Mouse (Mus musculus): Measurements from ENCODE around the gene Ephb4. TPM values are rescaled to one million over a fixed set of nuclear protein-coding genes. Genes with fewer than 3 reads are reported as not detected.
A peak's percentile ranks its signal among the peaks of the same experiment; 100 is the strongest.

The Ephb4 gene
- 10 to 100 TPM; 71.9 to 73.6 TPM for total RNA-seq (2021)
- long read RNA-seq, experiment 1, full-length matches to known transcripts, result 40 of 67 reads
- long read RNA-seq, experiment 1, partial matches to known transcripts, result 15 of 67 reads
- long read RNA-seq, experiment 1, other reads (novel, unspliced or antisense), result 12 of 67 reads
- long read RNA-seq, experiment 2, full-length matches to known transcripts, result 51 of 63 reads
- long read RNA-seq, experiment 2, partial matches to known transcripts, result 9 of 63 reads
- long read RNA-seq, experiment 2, other reads (novel, unspliced or antisense), result 3 of 63 reads

DNA sequence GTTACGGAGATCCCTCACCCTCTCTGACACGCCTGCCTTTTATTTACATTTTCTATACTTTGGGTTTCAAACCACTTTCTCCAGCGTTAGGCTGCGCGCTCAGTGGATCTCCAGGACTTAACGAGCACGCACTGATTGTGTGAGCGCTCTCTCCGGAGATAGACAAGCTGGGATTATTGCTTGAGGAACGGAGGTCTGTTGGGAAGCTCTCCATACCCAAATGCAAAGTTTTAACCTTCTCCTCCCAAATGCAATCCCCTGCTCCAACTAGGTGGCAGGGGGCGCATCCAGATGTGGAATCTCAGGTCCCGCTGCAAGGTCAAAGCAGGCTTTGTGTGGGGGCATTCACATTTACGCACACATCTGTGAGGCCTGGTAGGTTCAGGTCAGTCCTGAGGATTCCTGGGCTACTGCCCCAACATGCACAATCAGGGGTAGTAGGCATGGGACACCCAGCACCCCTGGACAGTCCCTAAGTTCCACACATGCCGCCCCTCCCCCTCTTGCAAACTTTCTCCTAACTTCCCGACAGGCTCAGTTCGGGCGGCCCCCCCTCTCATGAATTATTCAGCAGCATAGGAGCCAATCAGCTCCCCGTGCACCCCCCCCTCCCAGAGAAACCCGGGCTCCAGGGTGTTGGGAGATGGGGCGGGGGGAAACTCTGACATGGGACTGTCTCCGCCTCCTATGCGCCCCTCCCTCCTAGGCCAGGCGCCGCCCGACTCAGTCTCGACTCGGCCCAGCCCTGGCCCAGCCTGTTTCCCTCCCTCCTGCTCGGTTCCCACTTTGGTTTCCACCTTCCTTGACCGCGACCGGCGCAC lies at the start of gene Ephb4:
Gene Ephb4 (plus strand): TSS at position 726 of the 821 bp plus-strand sequence.
- DNase-seq, result peak; percentile 95

DNA sequence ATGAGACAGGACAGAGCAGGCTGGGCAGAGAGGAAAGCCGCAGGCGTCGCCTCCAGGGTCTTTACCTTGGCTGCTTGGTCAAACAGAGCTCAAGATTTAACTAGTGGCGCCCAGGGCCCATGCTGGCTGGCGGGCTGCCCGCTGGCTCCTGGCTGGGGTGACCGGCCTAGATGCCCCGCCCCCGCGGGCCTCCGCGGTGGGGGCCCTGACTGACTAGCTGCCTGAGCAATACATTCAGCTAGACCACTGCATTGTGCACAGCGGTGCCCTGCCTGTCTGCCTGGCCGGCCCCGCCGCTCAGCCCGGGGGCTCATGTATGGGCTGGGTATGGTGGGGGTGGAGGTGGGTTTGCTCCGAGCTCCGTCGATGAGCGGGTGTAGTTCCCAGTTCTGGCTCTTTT lies 48.7 kb upstream of the Ephb4 start:
- DNase-seq, result peak; percentile 79

DNA sequence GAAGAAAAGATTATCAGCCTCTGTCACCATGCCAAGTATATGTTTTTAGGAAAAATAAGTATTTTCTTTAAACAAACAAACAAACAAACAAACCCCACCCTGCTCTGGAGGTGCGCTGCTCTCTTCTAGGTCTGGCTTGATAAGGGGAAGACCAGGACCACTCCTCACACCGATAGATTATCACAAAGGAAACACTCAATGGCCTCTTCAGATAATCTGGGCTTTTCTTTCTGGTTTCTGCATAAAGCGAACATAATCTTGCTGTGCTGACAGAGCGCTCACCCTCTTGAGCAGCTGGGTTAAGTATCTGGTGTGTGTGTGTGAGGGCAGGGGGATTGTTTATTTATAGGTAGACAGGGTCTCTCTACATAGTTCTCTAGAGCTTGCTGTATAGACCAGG lies 46.3 kb upstream of the Ephb4 start:
- no peak for DNase-seq

DNA sequence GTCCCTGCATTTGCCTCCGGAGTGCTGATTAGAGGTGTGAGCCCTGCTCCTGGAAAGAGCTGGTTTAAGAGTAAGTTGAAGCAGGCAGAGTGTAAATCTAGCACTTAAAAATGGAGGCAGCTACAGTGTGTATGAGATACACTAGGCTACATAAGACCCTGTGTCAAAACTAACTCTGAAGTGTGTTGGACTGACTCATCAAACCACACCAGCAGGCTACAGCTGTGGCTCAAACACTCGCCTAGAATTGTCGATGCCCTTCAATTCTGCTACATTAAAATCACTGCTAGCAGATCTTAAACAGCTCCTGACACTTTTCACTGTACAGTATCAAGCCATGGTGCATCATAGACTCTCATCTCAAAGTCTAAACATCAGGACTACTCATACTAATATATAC lies 45.7 kb upstream of the Ephb4 start:
- no peak for DNase-seq

DNA sequence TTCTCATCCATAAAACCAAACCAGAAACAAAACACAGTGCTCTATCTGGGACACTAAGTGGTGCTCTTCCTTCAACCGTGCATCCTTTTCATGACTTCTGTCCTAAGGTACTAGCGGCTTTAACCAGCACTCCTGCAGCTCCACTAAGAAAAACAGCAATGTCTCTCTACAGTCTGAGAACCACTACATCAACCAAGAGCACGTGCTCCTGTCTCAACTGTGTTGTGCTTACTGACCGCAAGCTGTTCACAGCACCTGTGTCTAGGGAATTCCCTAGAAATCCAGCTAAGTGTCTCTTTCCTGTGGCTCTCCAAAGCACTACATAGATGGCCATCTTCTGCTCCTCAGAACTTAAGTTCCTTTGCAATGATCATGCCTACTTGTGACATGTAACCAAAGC lies 45.1 kb upstream of the Ephb4 start:
- no peak for DNase-seq

DNA sequence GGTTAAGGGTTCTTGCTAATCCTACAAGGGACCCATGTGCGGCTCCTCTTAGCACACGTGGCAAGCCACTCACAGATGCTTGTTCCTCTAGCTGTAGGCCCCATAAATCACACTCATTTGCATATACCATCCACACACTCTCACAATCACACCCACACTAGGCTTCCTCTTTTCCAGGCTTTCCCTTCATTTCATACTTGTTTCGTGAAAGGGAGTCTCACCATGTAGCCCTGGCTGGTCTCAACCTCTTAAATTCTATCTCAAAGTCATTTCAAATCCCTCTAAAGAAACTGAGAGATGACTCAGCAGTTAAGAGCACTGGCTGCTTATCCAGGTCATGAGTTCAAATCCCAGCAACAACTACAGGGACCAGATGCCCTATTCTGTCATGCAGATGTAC lies 44.1 kb upstream of the Ephb4 start:
- no peak for DNase-seq

DNA sequence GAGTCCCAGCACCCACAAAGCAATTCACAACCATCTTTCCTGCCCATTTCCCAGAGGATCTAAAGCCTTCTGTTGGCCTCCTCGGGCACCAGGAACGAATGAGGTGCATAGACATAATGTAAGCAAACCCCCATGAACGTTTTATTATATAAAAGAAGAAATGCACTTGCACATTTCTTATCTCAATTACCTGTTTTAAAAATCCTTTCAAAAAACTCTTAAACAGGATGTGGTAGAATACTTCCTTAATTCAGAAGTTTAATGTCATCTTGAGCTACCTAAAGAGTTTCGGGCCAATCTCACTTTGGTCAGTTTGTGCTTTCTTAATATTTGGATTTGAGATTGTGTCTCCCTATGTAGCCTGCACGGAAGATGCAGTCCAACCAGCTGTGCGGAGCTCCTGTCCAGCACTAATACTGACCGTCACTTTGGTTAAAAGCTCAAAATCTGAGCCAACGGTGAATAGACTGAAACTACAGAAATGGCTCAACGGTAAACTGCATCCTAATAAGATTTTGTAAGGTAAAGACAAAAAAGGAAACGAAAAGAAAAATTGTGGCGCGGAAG lies 43.4 kb upstream of the Ephb4 start:
- DNase-seq, result no peak

DNA sequence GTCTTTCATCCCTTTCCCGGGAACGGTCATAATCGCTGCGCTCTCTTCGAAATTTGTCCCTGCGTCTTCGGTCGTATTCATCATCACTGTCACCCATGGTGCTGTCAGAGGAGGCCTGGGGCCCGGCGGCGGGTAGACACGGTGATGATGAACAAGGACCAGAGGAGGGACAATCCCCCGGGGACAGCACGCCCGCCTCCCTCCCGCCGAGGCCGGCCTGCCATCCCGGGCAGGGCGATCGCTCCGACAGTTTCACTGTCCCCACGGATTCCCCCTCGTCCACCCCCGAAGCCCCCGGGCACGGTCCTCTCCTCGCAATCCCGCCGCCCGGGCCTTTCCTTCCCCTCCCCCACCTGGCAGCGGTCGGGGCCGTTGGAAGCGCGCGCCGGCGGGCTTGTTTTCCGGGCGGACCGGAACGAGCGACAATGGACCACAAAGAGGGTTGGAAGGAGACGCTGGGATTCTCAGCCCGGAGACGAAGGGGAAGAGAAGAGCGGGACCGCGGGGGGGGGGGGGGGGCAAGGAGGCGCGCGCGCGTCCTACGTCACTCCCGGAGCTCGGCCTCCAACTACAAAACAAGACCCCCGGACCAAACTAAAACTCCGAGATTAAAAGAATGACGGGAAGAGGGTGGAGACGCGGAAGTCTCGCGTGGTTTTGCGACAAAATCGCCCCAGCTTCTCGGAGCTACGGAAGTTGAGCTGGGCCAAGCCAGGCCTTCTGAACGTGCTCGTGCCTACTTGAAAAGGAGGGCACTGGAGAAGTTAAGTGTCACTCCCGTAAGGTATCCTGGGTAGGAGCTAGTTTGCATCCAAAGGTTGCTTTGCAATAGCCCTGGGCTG lies 42.6 kb upstream of the Ephb4 start, which contains the start of gene Srrt:
Gene Srrt (minus strand): TSS at position 604 of the 842 bp plus-strand sequence.
- DNase-seq, result peak; percentile 91

DNA sequence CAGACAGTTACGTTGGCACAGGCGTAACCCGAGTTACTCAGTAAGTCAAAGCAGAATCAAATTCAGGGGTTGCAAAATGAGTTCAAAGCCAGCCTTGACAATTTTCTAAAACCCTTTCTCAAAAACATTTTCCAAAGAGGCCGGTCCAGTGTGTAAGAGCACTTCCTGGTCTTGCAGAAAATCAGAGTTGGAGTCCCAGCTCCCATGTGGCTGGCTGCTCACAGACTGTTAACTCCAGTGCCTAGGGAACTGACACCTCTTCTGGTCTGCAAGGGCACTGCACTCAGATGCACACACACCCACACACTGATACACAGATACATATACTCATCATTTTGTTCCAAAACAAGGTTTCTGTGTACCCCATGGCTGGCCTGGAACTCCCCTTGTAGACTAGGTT lies 41.6 kb upstream of the Ephb4 start:
- no peak for DNase-seq

DNA sequence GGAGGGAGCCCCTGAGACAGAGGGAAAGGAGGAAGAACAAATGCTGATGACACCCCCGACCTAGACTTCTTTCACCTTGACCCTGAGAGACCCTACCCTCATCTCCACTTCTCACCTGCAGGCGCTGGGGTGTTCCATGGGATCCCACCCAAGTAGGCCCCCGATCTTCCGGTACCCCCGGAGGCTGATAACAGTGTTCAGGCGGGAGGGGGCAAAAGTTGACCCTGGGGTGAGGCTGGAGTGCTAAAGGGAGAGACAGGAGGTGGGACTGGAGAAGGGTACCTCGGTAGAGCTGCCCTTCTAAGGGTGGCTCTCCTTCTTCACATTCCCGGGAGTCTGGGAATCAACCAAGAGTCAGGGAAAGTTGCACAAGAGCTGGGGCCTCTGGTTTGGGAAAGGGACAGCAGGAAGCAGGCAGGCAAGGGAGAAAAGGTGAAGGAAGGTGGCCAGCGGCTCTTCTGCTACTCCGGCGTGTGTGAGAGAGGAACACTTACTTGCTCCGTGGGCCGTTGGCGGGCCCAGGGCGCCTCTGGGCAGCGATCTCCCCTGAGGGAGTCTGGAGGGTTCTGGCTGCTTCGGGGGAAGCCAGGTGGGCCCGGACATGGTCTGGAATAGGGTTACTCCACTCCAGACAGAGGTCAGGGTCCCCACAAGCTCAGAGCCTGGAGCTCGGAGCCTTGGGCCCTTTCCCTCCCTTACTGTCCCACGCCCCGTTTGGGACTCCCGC lies 36.3 kb upstream of the Ephb4 start:
- no peak for DNase-seq

DNA sequence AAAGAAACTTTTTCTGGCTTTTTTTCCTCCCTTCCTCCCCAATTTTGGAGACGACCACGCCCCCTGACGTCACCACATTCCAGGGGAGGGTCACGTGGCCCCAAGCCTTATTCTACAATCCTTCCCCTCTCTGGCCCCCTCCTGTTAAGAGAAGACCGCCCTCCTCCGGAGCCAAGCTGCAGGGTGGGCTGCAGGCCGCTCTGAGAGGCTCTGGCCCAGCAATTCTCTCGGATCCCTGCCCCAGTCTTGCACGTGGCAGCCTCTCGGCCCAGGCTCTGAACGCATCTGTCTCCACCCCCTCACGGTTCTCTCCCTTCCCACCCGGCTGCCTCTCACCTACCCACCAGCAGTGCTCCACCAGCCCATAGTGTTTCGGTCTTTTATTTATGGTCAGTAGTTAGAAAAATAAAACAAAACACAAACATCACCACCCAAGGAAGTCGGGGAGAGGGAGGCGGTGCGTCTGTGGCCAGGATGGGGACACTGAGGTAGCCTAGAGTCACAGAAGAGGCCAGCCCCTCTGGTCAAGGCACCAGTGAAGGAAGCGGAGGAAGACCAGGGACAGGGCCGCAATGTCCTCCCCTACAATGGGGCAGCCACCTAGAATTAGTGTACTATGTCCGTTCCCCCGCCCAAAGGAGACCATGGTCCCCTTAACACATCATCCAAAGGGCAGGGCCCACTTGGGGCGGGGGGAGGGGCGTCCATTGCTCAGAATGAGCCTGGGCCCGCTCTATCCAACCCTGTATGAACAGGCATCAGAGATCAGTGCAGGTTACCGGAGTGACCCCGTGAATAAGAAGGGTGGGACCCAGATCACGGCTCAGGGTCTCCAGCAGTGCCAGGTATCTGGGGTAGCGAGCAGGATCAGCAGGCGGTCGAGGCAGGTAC lies 35.5 kb upstream of the Ephb4 start, which contains the start of gene Trip6:
Gene Trip6 (minus strand): TSS at position 212 of the 891 bp plus-strand sequence.
- DNase-seq, result peak; percentile 93

DNA sequence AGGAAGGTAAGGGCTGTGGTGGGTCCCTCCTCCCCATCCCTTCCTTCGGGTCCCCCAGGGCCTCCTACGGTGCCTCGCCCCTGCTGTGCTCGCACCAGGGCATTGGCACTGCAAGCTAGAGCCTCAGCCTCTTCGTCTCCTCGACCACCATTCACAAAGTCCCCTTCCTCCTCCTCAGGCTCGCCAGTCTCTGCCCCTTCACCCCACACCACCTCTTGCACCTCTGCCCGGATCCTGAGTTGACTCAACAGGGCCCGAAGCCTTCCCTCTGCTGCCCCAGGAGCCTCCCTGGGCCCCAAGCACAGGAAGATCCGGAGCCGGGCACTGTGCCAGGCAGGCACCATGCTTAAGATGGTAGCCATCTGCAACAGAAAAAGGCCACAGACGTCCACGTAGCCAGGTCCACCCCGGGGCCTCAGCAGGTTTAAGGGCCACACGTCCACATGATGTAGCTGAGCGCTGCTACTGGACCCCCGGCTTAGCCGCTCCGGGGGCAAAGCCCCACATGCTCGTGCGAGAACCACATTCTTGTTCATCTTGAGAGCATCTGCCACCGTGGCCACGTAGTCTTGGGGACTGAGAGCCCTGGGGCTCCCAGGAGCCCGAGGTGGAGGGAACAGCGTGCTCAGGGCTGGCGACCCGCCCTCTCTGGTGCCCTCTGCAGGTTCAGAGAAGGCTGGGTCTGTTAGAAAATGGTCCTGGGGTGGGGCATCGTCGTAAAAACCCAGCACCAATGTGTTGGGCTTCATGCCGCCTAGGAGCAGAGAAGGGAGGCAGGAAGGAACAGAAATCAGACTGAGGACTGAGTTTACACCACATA lies 34.6 kb upstream of the Ephb4 start:
- DNase-seq, result peak; percentile 46

DNA sequence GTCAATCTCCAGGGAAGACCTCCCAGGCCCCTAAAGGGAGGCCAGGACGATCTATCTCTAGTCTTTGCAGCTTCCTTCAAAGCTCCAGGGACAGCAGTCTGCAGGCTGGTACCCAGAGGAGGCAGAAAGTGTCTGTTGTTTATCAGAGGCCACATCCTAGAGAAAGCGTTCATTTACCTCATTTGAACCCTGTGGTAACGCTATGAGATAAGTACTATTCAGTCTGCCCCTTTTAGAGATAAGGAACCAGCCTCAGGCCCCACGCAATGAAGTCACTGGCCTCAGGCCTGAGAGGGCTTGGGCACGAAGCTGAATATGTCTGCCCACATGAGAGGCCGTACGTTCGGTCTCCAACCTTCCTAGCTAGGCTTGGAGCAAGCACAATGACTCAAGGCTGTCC lies 32.5 kb upstream of the Ephb4 start:
- DNase-seq, result no peak

DNA sequence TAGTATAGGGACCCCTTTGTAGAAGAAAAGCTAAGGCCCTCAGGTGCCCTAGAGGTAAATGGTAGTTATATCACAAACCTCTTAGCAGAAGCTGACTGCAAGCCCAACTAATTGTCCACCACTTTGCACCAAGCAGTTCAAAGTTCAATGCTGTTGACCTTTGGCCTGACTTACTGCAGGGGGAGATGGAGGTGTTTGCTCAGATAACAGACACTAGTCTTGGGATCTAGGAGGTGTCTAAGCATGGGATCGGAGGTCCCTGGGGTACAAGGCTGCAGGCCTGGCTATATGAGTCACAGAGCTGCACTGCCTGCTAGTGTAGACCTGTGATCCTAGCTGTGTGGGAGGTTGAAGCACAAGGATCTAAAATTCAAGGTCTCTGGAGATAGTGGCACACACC lies 31.3 kb upstream of the Ephb4 start:
- DNase-seq, result no peak

DNA sequence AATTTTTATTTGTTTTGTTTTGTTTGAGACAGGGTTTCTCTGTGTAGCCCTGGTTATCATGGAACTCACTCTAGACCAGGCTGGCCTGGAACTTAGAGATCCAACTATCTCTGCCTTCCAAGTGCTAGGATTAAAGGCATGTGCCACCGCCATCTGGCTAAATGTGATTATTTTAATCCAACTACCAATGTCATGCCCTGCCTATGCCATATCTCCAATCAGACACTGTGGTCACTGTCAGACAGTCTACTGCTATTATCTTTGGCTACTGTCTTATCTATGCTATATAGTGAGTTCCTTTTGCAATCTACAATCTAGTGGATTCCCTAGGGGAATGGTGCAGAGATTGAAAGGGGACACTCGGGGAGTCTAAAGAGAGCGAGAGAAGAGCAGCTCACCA lies 28.9 kb upstream of the Ephb4 start:
- no peak for DNase-seq

DNA sequence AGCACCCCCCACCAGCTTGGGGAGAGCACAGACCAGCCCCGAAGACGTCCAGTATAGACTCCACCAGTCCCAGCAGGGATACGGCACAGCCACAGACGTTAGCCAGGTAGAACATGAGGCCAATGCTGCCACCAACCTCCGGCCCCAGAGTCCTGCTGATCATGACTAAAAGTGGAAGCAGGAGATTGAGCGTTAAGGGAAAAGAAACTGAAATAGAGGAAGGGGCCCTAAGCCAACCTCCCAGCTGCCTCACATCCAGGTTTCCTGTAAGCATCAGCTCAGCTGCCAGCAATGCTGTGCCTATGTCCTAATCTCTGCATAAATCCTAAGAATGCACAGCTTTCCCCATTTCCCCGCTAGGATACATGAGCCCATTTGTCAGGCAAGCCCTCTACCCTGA lies 19.0 kb upstream of the Ephb4 start:
- DNase-seq, result no peak

DNA sequence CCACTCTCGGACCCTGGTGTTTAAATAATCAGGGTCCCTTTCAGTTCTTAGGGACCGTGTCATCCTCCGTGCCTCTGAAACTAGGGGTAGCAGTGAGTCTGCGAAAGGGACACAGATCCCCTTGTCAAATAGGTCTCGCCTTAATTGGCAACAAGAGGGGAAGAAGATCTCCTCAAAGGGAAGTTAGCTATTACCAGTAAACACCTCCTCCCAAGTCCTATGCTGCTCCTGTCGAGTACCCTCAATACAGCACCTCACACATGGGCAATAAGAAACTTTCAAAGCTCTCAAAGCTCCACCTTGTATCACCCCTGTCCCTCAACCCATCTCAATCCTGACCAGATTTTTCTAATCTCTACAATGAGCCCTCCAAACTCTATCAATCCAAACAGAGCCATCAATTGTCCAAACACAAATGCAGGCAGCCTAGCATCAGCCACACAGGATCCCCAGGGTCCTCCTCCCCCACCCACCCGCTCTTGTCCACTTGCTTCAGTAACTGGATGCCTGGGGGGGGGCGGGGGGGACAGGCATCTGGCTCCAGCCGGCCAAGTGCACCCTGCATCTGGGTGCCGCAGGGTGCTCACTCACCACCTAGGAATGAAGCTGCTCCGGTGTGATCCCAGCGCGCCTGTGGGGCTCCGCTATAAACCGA lies 16.9 kb upstream of the Ephb4 start:
- no peak for DNase-seq

DNA sequence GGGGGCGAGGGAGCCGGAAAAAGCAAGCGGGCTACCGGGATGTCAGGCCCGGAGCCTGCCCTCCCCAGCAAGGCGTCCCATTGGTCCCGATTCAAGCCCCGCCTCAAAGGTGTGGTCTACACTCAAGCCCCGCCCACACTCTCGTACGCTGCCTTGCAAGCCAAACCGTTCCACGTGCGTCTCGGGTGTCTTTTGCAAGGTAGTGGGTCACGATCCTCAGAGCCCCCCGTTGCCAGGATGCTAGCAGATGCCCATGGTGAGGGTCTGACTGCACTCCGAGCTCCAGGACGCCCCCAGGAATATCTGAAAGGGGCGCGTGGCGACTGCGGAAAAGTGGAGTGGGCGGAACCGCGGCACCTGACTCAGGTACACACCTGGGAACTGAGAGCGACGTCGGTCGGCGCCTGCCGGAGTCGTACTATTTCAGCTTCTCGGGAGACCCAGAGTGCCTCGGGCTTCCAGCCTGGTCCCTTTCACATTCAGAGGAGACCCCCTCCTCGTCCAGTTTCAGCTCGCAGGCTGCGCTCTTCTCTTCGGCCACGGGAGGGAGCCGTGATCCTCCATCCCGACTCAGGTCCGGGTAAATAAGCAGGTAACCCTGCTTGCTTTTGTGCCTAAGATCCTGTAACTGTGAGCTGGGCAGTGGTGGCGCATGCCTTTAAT lies 16.3 kb upstream of the Ephb4 start, which contains the start of gene Slc12a9:
Gene Slc12a9 (minus strand): TSS at position 86 of the 663 bp plus-strand sequence.
- DNase-seq, result peak; percentile 96

Data from adrenal gland, postnatal 10 days (tissue).